Mouse (Mus musculus) liver, embryonic 15.5 days (tissue): ENCODE data around the gene Nudt8. TPM values are rescaled to one million over a fixed set of nuclear protein-coding genes. Genes with fewer than 3 reads are reported as not detected.
"Not testable (repeated sequence)": the region's sequence is repeated elsewhere in the genome, so short reads cannot be mapped to it uniquely, and the experiment has no call there.

Source experiments
- ATAC-seq: fragments of 200-750 bp; cut with Nextera tagmentation; 2 replicates; pipeline ENCODE4 v1.8.0; 2017; ENCODE audit warnings: moderate number of reproducible peaks, mild to moderate bottlenecking, moderate library complexity; ENCODE audit not compliant: insufficient read depth
- H3K27ac ChIP-seq: fragments of 300-500 bp; sonication (generic); replicated peaks from 2 replicates; pipeline ENCODE4 v1.5.1; 2015; ENCODE audit warnings: mild to moderate bottlenecking, inconsistent platforms
- H3K27me3 ChIP-seq: fragments of 300-500 bp; sonication (generic); 2 replicates; pipeline ENCODE4 v1.6.1; 2015; ENCODE audit warnings: mild to moderate bottlenecking, inconsistent platforms
- H3K36me3 ChIP-seq: fragments of 300-500 bp; sonication (generic); replicated peaks from 2 replicates; pipeline ENCODE4 v1.6.1; 2015; ENCODE audit warnings: moderate library complexity, mild to moderate bottlenecking, inconsistent platforms
- H3K4me1 ChIP-seq: fragments of 300-500 bp; sonication (generic); replicated peaks from 2 replicates; pipeline ENCODE4 v1.6.1; 2015; ENCODE audit warnings: inconsistent platforms
- H3K4me2 ChIP-seq: fragments of 300-500 bp; sonication (generic); 2 replicates; pipeline ENCODE4 v1.6.1; 2015; ENCODE audit warnings: moderate library complexity, mild to moderate bottlenecking, inconsistent platforms
- H3K4me3 ChIP-seq: fragments of 300-500 bp; sonication (generic); replicated peaks from 2 replicates; pipeline ENCODE4 v1.5.1; 2015; ENCODE audit warnings: mild to moderate bottlenecking, inconsistent platforms
- H3K9ac ChIP-seq: fragments of 300-500 bp; sonication (generic); 2 replicates; pipeline ENCODE4 v1.6.1; 2015; ENCODE audit warnings: moderate library complexity, mild to moderate bottlenecking, inconsistent platforms
- H3K9me3 ChIP-seq: fragments of 300-500 bp; sonication (generic); replicated peaks from 2 replicates; pipeline ENCODE4 v1.6.1; 2016; ENCODE audit warnings: inconsistent platforms
- WGBS: fragments of 180-500 bp; shearing (Covaris S2); methylation state at CpG from one replicate; pipeline ENCODE4 v1.1.7; 2015; ENCODE audit warnings: mixed read lengths; ENCODE audit not compliant: insufficient replicate concordance; 5-methylcytosine and 5-hydroxymethylcytosine counted together
- polyA plus RNA-seq: library from polyadenylated mRNA; unstranded; fragments of >200 nt; fragmentation: Nextera tagmentation; extraction: Ambion mirVana; gene quantifications from 2 replicates; pipeline ENCODE4 v1.2.1, GENCODE M21; 2015

The Nudt8 gene
- polyA plus RNA-seq, result 13.3 and 13.8 TPM in 2 replicates

GRCm38 (mm10) chr19:4000119-4000900 lies at the start of gene Nudt8, which contains the start of gene Gm49405:
Gene Nudt8, plus strand, starts transcription at chr19:4000580.
Gene Gm49405, plus strand, starts transcription at chr19:4000626.
- peak within 1 kb of the TSS; percentile 99 for H3K27ac ChIP-seq
- H3K4me2 ChIP-seq, result peak within 1 kb of the TSS; percentile 99
- under 1% methylated on average over 64 of the region's 64 CpGs for WGBS
- H3K4me1 ChIP-seq, result peaks cover 30% of the 10 kb centered on the region
- H3K27me3 ChIP-seq, result no peaks in the 10 kb centered on the region
- H3K36me3 ChIP-seq, result no peaks in the 10 kb centered on the region
- peak within 1 kb of the TSS; percentile 89 for H3K9ac ChIP-seq
- peak; percentile 87 for ATAC-seq
- H3K4me3 ChIP-seq, result peak within 1 kb of the TSS; percentile 92
- H3K9me3 ChIP-seq, result no peaks in the 10 kb centered on the region

GRCm38 (mm10) chr19:3951461-3951860 lies 48.9 kb upstream of the Nudt8 start:
- ATAC-seq, result no peak
- H3K27ac ChIP-seq, result no peak overlapping the region
- H3K36me3 ChIP-seq, result 0 out of 2 replicates have a peak, but pooled peaks cover 8% of the 10 kb centered on the region
- H3K4me2 ChIP-seq, result no peak overlapping the region
- H3K9me3 ChIP-seq, result no peaks in the 10 kb centered on the region
- H3K4me3 ChIP-seq, result no peak overlapping the region
- peaks cover 6% of the 10 kb centered on the region; the same call in 1 of the 2 replicates for H3K4me1 ChIP-seq
- peaks cover 7% of the 10 kb centered on the region; the same call in 1 of the 2 replicates for H3K27me3 ChIP-seq
- no peak overlapping the region for H3K9ac ChIP-seq

- H3K27me3 ChIP-seq, result peaks cover 10% of the 10 kb centered on the region; the same call in 1 of the 2 replicates
- WGBS, result 44% methylated on average over 1 of the region's 1 CpGs
- H3K4me1 ChIP-seq, result 0 out of 2 replicates have a peak, but pooled peaks cover 4% of the 10 kb centered on the region
These were observed 48.3 kb upstream of the Nudt8 start for GRCm38 (mm10) chr19:3952099-3952498.

GRCm38 (mm10) chr19:3955033-3955432 lies 45.3 kb upstream of the Nudt8 start:
- no peaks in the 10 kb centered on the region for H3K9me3 ChIP-seq
- H3K4me2 ChIP-seq, result no peak overlapping the region
- no peaks in the 10 kb centered on the region for H3K36me3 ChIP-seq
- no peak overlapping the region for H3K27ac ChIP-seq
- peaks cover 10% of the 10 kb centered on the region; the same call in 1 of the 2 replicates for H3K27me3 ChIP-seq
- WGBS, result 45% methylated on average over 3 of the region's 3 CpGs
- no peak for ATAC-seq
- 0 out of 2 replicates have a peak, but pooled peaks cover 4% of the 10 kb centered on the region for H3K4me1 ChIP-seq
- no peak overlapping the region for H3K9ac ChIP-seq
- H3K4me3 ChIP-seq, result no peak overlapping the region

More at GRCm38 (mm10) chr19:3952099-3952498, 48.3 kb upstream of the Nudt8 start:
- Histone ChIP-seq H3K9ac (no peak overlapping the region), H3K4me3 (no peak overlapping the region), H3K27ac (no peak overlapping the region), H3K4me2 (no peak overlapping the region), H3K9me3 (no peaks in the 10 kb centered on the region), H3K36me3 (0 out of 2 replicates have a peak, but pooled peaks cover 8% of the 10 kb centered on the region)
- no peak for ATAC-seq

- H3K4me1 ChIP-seq, result 0 out of 2 replicates have a peak, but pooled peaks cover 2% of the 10 kb centered on the region
- H3K36me3 ChIP-seq, result no peaks in the 10 kb centered on the region
- H3K9me3 ChIP-seq, result no peaks in the 10 kb centered on the region
- no peak overlapping the region for H3K27ac ChIP-seq
- H3K4me3 ChIP-seq, result no peak overlapping the region
- no peak overlapping the region for H3K9ac ChIP-seq
- no peak for ATAC-seq
- WGBS, result 30% methylated on average over 4 of the region's 4 CpGs
- peaks cover 10% of the 10 kb centered on the region; the same call in 1 of the 2 replicates for H3K27me3 ChIP-seq
- H3K4me2 ChIP-seq, result no peak overlapping the region
These were observed 44.6 kb upstream of the Nudt8 start for GRCm38 (mm10) chr19:3955804-3956203.

GRCm38 (mm10) chr19:3957296-3958036 lies 42.9 kb upstream of the Nudt8 start:
- not testable (repeated sequence) for H3K4me3 ChIP-seq, H3K27ac ChIP-seq, H3K9ac ChIP-seq, ATAC-seq, H3K4me2 ChIP-seq, H3K9me3 ChIP-seq, H3K4me1 ChIP-seq, H3K27me3 ChIP-seq, H3K36me3 ChIP-seq
- WGBS, result 58% methylated on average over 5 of the region's 5 CpGs

- no peak for ATAC-seq
- H3K9me3 ChIP-seq, result no peaks in the 10 kb centered on the region
- H3K27ac ChIP-seq, result no peak within 1 kb of the TSS
- H3K4me2 ChIP-seq, result no peak within 1 kb of the TSS
- H3K4me3 ChIP-seq, result no peak within 1 kb of the TSS
- no peaks in the 10 kb centered on the region for H3K4me1 ChIP-seq
- H3K36me3 ChIP-seq, result no peaks in the 10 kb centered on the region
- H3K9ac ChIP-seq, result no peak within 1 kb of the TSS
- H3K27me3 ChIP-seq, result peaks cover 10% of the 10 kb centered on the region; the same call in 1 of the 2 replicates
- WGBS, result 53% methylated on average over 4 of the region's 4 CpGs
These were observed 41.9 kb upstream of the Nudt8 start, which contains the start of gene Aldh3b3 for GRCm38 (mm10) chr19:3958470-3958869. Gene Aldh3b3, plus strand, starts transcription at chr19:3958645.

GRCm38 (mm10) chr19:3959030-3959429 lies 41.4 kb upstream of the Nudt8 start:
- no peak overlapping the region for H3K4me2 ChIP-seq
- H3K9me3 ChIP-seq, result no peaks in the 10 kb centered on the region
- H3K4me3 ChIP-seq, result no peak overlapping the region
- H3K27ac ChIP-seq, result no peak overlapping the region
- no peak for ATAC-seq
- no peaks in the 10 kb centered on the region for H3K4me1 ChIP-seq
- no peaks in the 10 kb centered on the region for H3K36me3 ChIP-seq
- no peak overlapping the region for H3K9ac ChIP-seq
- peaks cover 10% of the 10 kb centered on the region; the same call in 1 of the 2 replicates for H3K27me3 ChIP-seq

- Histone ChIP-seq H3K9ac (no peak overlapping the region), H3K4me1 (no peaks in the 10 kb centered on the region), H3K4me2 (no peak overlapping the region), H3K27ac (no peak overlapping the region), H3K36me3 (no peaks in the 10 kb centered on the region), H3K27me3 (peaks cover 10% of the 10 kb centered on the region; the same call in 1 of the 2 replicates), H3K4me3 (no peak overlapping the region), H3K9me3 (no peaks in the 10 kb centered on the region)
- 82% methylated on average over 5 of the region's 5 CpGs for WGBS
- ATAC-seq, result no peak
These were observed 40.2 kb upstream of the Nudt8 start for GRCm38 (mm10) chr19:3960211-3960610.

- not testable (repeated sequence) for H3K4me1 ChIP-seq, H3K36me3 ChIP-seq, H3K9me3 ChIP-seq, H3K4me3 ChIP-seq, ATAC-seq, H3K27ac ChIP-seq, H3K4me2 ChIP-seq, H3K27me3 ChIP-seq, H3K9ac ChIP-seq
- WGBS, result 77% methylated on average over 6 of the region's 6 CpGs
These were observed 38.6 kb upstream of the Nudt8 start for GRCm38 (mm10) chr19:3961805-3962204.

GRCm38 (mm10) chr19:3962469-3962868 lies 37.9 kb upstream of the Nudt8 start:
- H3K4me3 ChIP-seq, result no peak overlapping the region
- no peak for ATAC-seq
- no peak overlapping the region for H3K27ac ChIP-seq
- H3K36me3 ChIP-seq, result no peaks in the 10 kb centered on the region
- 6% methylated on average over 2 of the region's 2 CpGs for WGBS
- no peak overlapping the region for H3K9ac ChIP-seq
- H3K4me2 ChIP-seq, result no peak overlapping the region
- no peaks in the 10 kb centered on the region for H3K27me3 ChIP-seq
- H3K4me1 ChIP-seq, result 0 out of 2 replicates have a peak, but pooled peaks cover 6% of the 10 kb centered on the region
- H3K9me3 ChIP-seq, result no peaks in the 10 kb centered on the region
